Mouse (Mus musculus): ENCODE results near the gene Scgb1b27.
"Not testable (repeated sequence)": the region's sequence is repeated elsewhere in the genome, so short reads cannot be mapped to it uniquely, and the experiment has no call there.

Gene Scgb1b27

GRCm38 (mm10) chr7:34021183-34021582 is at the start of gene Scgb1b27:
TSS of gene Scgb1b27 (plus strand) at chr7:34021483.
- DNase-seq (ENCODE audit: extremely low read depth, insufficient read length, low spot score), result not testable (repeated sequence)

DNA sequence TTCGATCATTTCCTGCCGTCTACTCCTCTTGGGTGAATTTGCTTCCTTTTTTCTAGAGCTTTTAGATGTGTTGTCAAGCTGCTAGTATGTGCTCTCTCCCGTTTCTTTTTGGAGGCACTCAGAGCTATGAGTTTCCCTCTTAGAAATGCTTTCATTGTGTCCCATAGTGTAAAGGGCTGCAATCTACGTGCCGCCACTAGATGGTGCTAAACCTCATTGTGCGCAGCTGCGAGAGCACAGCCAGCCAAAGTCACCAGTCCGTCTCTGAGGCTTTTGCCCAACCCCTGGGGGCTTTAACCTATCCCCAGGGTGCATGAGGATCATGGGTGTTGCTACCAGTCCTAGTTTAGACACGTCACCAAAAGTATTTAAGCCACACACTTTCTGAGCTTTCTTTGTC is 39.0 kb upstream of the Scgb1b27 start:
- not testable (repeated sequence) for DNase-seq (ENCODE audit: extremely low read depth, insufficient read length, low spot score)

- no peak for DNase-seq (ENCODE audit: extremely low read depth, insufficient read length, low spot score)
Observed at GRCm38 (mm10) chr7:34013842-34014241, 7.4 kb upstream of the Scgb1b27 start, which contains the start of gene Scgb2b27. TSS of gene Scgb2b27 (minus strand) at chr7:34013942.

DNA sequence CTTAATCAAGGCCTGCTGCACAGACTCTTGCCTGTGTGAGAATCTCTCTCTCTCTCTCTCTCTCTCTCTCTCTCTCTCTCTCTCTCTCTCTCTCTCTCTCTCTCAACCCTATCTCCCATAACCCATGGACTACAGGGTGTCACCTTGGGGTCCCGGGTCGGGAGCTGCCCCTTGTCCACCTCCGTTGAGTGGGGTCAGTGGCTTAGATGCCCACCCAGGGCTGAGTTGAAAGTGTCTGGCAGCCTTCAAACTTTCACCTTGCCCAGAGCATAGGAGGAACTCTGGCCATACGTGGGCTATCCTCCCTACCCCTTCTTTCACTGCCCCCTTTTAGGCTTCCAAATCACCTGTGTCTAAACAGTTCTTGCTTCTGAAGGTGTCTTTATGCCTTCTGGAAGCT is 4.4 kb downstream of the Scgb1b27 start:
- DNase-seq (ENCODE audit: extremely low read depth, insufficient read length, low spot score), result no peak

- not testable (repeated sequence) for DNase-seq (ENCODE audit: extremely low read depth, insufficient read length, low spot score)
Observed at GRCm38 (mm10) chr7:34027202-34027601, 5.9 kb downstream of the Scgb1b27 start.

GRCm38 (mm10) chr7:34030026-34030425 is 8.7 kb downstream of the Scgb1b27 start:
- no peak for DNase-seq (ENCODE audit: extremely low read depth, insufficient read length, low spot score)

GRCm38 (mm10) chr7:34034579-34034978 is 13.3 kb downstream of the Scgb1b27 start:
- DNase-seq (ENCODE audit: extremely low read depth, insufficient read length, low spot score), result not testable (repeated sequence)

DNA sequence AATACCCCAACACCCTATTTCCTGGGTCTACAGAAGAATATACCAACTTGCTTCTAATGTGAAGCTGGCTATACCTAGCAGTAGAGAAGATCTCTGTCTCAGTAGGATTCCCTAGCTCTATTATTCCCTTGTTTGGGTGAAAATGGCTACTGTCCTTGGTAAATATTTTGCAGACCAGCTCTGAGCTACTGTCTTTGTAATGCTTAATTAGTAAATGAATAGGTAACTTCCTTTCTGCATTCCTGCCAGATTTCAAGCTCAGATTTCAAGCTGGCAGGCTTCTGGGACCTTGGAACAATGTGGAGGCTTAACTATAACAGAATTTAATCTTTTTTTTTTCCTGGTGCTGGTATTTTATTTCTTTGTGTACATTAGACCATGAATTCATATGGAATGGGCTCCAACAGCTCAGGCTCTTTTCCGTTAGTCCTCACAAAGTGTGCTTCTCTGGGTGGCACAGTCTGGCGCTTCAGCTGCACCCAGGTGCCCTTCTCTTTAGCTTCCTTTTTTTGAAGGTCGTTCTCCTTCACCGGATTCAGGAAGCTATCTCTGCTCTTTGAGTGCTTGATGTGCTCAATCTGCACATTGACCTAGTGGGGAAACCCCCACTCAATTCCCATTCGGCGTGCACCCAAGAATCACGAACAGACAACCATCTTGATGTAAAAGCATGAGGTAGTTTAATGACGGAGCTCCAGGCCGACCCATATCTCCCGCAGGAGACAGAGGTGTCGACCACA is 15.0 kb downstream of the Scgb1b27 start:
- not testable (repeated sequence) for DNase-seq (ENCODE audit: extremely low read depth, insufficient read length, low spot score)

GRCm38 (mm10) chr7:34068132-34068531 is 46.8 kb downstream of the Scgb1b27 start:
- DNase-seq (ENCODE audit: extremely low read depth, insufficient read length, low spot score), result not testable (repeated sequence)
